Mouse (Mus musculus) layer of hippocampus, adult 18-20 months (tissue): ENCODE measurements around the gene Pde4d. TPM values are rescaled to one million over a fixed set of nuclear protein-coding genes. Genes with fewer than 3 reads are reported as not detected.

Source experiments
- DNase-seq, 2 experiments: peaks; one replicate each; pipeline ENCODE4 v3.0.0; 2022; ENCODE audit warnings: low spot score in 2 of 2
- total RNA-seq, 2 experiments: library from RNA; stranded (reverse); gene quantifications; 2 replicates each; pipeline ENCODE4 v1.2.3; 2021

Gene Pde4d
- total RNA-seq, 2 experiments from 2014 or later, result 67.4 to 71.2 TPM

DNA sequence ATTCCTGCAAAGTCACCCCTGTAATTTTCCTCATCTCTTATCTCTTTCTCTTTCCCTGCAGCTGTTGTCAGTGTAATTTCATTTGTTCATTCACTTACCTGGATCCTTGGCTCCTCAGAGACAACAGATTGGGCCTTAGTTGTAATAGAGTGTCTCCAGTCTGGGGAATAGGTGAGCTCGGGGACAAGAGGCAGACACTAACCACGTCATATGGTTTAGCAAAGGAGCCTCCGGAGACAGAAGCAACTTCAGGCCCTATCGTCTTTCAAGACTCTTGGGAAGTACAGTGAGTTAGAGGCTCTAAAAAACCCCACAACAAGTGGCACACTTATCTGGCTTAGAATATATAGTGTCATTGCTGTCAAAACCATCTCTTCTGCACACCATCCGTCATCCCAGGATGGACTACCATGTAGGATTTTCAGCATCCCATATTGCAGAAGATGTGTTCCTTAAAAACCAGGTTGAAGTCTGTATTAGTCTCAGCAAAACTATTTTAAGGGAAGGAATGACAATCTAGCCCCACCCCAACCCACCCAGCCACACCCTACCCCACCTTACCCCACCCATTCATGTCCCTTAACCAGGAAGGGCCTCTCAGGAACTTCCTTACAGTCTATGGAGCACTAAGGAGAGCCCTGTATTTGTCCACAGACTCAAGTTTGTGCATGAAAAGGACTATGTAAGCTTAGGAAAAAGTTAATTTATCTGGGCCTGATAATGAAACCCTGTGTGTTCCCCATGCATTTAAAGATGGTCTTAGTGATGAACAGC, 1356.6 kb downstream of the Pde4d start:
- DNase-seq, result no peak

- DNase-seq, result no peak
These were observed 1357.3 kb downstream of the Pde4d start for GRCm38 (mm10) chr13:109807036-109807435.

DNA sequence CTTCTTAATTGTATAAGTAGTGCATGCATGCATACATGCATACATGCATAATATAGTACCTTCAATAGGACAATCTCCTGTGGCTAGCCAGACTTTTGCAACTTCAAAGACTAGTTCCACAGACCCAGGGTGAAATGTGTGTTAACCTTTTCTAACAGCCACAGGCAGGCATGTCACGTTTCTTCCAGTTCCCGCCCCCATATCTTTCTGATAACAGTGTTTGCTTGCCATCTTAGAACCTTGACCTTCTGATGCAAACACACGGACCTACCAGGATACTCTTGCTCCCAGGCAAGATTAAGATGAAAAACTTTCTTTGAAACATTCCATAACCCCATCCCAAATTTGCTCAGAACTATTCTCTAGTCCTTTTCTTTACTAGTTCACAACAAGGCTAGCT, 1357.7 kb downstream of the Pde4d start:
- no peak for DNase-seq

- no peak for DNase-seq
These were observed 1358.3 kb downstream of the Pde4d start for GRCm38 (mm10) chr13:109808039-109808438.

GRCm38 (mm10) chr13:109808946-109809345, 1359.2 kb downstream of the Pde4d start:
- DNase-seq, result no peak

GRCm38 (mm10) chr13:109809646-109810045, 1359.9 kb downstream of the Pde4d start:
- no peak for DNase-seq

- no peak for DNase-seq
These were observed 1364.2 kb downstream of the Pde4d start for GRCm38 (mm10) chr13:109813924-109814323.

GRCm38 (mm10) chr13:109819071-109819470, 1369.3 kb downstream of the Pde4d start:
- no peak for DNase-seq

DNA sequence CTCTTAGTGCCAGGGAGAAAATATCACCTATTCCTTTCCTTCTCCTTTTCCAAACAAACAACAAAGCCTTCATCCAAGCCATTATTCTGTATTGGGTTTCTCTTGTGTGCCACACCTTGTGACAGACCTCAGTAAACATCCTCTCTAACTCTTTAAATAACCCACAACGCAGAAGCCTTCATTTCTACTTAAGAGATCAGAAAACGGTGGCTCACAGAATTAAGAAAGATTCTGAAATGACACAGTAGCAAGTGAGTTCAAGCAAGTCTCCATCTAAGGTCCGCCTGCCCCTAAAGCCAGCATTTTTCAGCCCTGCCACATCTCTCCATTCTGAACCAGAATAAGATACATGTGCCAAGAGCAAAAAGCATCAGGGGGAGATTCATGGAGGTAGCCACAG, 1370.4 kb downstream of the Pde4d start:
- DNase-seq, result no peak

DNA sequence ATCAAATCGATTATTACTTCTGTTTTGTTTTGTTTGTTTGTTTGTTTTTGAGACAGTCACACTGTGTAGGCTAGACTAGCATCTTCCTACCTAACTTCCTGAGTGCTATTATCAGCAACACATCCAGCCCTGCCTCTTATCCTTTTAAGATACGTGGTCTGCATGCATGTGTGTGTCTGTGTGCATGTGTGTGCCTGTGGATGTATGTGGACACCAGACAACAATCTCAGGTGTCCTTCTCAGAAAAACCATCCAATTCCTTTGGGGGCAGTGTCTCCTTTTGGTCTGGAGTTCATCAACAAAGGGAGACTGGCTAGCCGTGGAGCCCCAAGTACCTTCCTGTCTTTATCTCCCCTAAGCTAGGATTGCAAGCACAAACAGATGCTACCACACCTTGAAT, 1371.1 kb downstream of the Pde4d start:
- DNase-seq, result no peak

DNA sequence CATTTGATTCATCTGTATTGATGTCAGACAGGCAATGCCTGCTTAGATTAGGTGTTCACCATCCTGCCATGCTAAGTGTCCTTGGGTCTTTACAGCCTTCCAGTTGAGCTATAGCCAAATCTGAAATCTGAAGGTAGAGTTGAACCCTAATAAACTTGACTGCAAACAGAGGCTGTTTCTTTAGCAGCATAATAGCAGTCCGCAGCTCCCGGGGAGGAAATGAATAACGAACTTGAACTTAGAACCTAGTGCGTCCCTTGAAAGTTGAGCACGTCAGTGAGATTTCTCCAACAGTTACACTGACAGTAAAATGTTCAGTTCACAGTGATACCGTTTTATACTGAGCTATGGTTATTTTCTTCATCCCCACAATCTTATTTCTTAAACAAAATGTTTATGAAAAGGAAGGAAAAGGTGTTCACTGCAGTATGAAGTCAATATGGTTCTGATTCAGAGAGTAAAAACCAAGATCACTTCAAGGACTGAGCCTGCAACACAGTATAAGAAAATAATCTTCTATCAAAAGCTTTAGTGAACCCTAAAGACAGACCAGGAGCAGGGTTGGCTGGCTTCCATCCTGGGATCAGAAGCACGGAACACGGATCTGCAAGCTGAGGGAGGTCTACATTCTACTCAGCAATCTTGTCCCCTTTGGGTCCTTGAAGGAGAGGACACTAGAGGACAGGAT, 1372.1 kb downstream of the Pde4d start:
- DNase-seq, result no peak

DNA sequence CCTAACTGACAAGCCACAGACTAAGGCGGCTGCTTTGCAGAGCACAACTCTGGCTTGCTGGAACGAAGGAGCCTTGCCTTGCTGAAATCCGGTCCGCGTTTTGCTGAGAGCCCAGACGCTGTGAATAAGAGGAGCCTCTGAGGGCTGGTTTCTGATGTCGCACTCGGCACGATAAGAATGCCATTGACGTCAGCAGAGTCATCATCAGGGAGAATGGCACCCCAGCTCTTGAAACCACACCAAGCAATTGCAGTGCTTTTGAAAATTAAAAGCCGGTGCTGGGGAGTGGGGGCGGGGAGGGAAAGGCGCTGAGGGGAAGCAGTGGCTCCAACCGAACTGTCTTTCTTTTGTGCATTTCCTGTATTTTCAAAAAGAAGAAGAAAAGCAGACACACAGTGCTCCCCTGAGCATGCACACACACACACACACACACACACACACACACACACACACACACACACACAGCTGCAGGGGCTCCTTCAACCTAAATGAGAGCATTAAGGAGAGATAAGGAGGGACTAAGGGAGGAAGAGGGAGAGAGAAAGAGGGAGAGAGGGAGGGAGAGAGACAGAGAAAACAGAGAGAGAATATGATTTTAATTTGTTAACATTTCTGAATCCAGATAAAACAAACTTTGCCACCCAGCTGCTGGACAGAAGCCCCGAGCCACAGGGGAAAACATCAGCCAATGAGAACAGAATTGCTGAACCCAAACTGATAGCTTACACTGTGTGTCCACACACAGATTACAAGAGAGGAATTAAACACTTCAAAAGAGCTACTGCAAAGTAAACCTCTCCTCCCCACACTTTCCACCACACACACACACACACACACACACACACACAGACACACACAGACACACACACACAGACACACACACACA, 1372.9 kb downstream of the Pde4d start:
- DNase-seq, result peak; percentile 87 to 95

GRCm38 (mm10) chr13:109823307-109824031, 1373.7 kb downstream of the Pde4d start:
- peak; percentile 23 to 57 for DNase-seq

GRCm38 (mm10) chr13:109825891-109826290, 1376.1 kb downstream of the Pde4d start:
- no peak for DNase-seq

GRCm38 (mm10) chr13:109827341-109827740, 1377.6 kb downstream of the Pde4d start:
- no peak for DNase-seq

GRCm38 (mm10) chr13:109827909-109828308, 1378.2 kb downstream of the Pde4d start:
- no peak for DNase-seq

DNA sequence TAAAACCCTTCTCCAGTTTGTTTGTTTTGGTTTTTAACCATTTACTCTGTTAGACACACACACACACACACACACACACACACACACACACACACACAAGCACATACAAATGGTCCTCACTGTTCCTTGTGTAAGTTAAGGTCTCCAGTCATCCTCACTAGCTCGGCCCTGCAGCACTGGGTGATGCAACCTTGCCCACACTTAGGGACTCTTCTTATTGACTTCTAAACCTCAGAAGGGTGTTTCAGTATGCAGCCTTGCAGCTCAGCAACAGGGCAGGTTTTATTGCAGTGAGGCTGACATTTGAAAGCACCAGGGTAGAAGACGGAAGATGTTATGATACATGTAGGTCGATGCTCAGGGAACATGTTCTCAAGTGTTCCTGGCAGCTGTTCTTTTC, 1379.7 kb downstream of the Pde4d start:
- no peak for DNase-seq

GRCm38 (mm10) chr13:109834935-109835334, 1385.2 kb downstream of the Pde4d start:
- DNase-seq, result no peak

DNA sequence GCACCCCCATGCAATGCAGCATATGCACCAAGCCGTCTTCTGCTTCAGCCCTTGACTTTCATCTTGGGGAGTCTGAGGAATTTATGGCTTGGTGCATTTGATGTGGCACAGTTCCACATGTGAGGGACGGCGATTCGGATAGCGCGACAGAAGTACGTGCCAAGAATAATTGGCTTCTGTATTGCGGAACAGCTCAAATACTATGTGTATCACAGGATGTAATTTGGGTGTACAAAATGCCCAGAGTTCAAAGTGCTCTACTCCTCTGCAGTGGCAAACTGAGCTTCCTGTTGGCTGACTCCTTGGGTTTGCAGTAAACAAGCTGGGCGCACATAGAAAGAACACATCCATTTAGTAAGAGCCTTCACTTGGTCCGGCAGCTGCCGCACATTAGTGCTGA, 1387.7 kb downstream of the Pde4d start:
- DNase-seq, result peak in 1 of 2 experiments; percentile 11

- DNase-seq, result no peak
These were observed 1388.2 kb downstream of the Pde4d start for GRCm38 (mm10) chr13:109837921-109838320.

- no peak for DNase-seq
These were observed 1390.5 kb downstream of the Pde4d start for GRCm38 (mm10) chr13:109840251-109840650.
